In the genomic region with DNA sequence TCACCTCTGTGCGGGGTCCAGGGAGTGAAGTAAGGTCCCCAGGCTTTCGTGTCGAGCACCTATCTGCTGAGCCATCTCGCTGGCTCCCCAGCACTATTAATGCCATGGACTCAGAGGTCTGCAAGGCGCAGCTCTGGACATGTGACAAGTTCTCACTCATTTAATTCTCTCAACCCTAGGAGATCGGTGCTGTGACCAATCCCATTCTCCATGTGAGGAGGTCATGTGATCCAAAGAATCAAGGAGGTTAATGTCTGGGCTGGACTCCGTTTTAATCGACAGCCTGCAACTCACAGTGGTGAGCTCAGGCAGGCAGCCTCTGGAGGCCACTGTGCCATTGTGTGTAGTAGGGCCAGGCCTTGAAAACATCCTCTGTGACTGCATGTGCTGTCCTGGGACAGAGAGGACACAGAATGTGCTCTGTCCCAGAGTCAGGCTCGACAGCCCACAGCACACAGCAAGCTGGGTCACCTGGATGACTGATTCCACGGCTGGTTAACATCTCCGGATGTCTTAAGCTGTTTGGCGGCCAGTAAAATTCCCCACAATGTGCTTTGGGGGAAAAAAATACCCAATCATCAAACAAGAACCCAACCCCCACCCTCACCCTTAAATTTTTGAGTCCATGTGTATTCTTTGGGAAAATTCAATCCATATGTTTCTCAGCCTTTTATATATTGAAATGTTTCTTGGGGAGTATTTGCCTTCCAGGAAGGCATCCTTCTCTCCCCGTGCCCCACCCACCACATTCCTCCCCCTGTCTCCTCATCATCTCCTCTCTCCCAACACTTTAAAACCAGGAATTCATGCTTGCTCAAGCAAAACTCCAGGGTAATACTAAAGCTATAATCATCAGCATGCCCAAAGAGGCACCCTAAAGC, we compare ENCODE assay signal across 11 mouse cellular contexts. TPM values are rescaled to one million over a fixed set of nuclear protein-coding genes. Genes with fewer than 3 reads are reported as not detected.
DNase-seq lines count a peak whose midpoint lies in the region; ATAC-seq and TF ChIP-seq lines count a peak whose summit lies in the region.
"Had no signal": no experiment of that assay in that cellular context is flagged by ENCODE, and none has a peak within 500 bp of the region (broad histone marks: within the 10 kb centered on the region; RNA-seq: fewer than 3 reads in every experiment).

No protein-coding gene starts in this region.

- no peaks in the 10 kb centered on the region for H3K9me3 ChIP-seq in heart, embryonic 15.5 days (replicated peaks)
- peaks cover 8% of the 10 kb centered on the region; the same call in 1 of the 2 replicates for H3K9me3 ChIP-seq in heart, embryonic 12.5 days (replicated peaks)
- H3K9me3 ChIP-seq in midbrain, embryonic 11.5 days (ENCODE audit: control insufficient read depth, low read length) = no peaks in the 10 kb centered on the region; the same call in 1 of the 2 replicates
- H3K9me3 ChIP-seq in midbrain, postnatal 0 days (ENCODE audit: low read length) = no peaks in the 10 kb centered on the region
- H3K9me3 ChIP-seq in midbrain, embryonic 15.5 days = no peaks in the 10 kb centered on the region

- H3K27me3 ChIP-seq in heart, embryonic 15.5 days = no peaks in the 10 kb centered on the region
- 0 out of 2 replicates have a peak, but pooled peaks cover 3% of the 10 kb centered on the region for H3K27me3 ChIP-seq in heart, embryonic 12.5 days (replicated peaks)
- H3K27me3 ChIP-seq in midbrain, embryonic 11.5 days (ENCODE audit: control insufficient read depth, insufficient read depth, low read length) = peaks cover 7% of the 10 kb centered on the region
- no peaks in the 10 kb centered on the region for H3K27me3 ChIP-seq in midbrain, postnatal 0 days (ENCODE audit: insufficient read depth, low read length)
- no peaks in the 10 kb centered on the region for H3K27me3 ChIP-seq in midbrain, embryonic 15.5 days (replicated peaks)
- H3K27me3 ChIP-seq: intestine, embryonic 15.5 days had no signal

- H3K4me3 ChIP-seq in heart, embryonic 15.5 days = no peak overlapping the region
- no peak overlapping the region for H3K4me3 ChIP-seq in heart, embryonic 12.5 days
- H3K4me3 ChIP-seq in midbrain, embryonic 11.5 days (ENCODE audit: low read depth, low read length) = no peak overlapping the region
- no peak overlapping the region for H3K4me3 ChIP-seq in midbrain, postnatal 0 days (ENCODE audit: low read depth, low read length)
- H3K4me3 ChIP-seq in midbrain, embryonic 15.5 days = no peak overlapping the region
- H3K4me3 ChIP-seq: gastrocnemius, adult 2 months; intestine, embryonic 15.5 days had no signal

- H3K36me3 ChIP-seq in heart, embryonic 15.5 days = no peaks in the 10 kb centered on the region
- H3K36me3 ChIP-seq in heart, embryonic 12.5 days = no peaks in the 10 kb centered on the region
- H3K36me3 ChIP-seq in midbrain, embryonic 11.5 days (ENCODE audit: control insufficient read depth, insufficient read depth, low read length) = no peaks in the 10 kb centered on the region
- no peaks in the 10 kb centered on the region for H3K36me3 ChIP-seq in midbrain, postnatal 0 days (ENCODE audit: insufficient read depth, low read length)
- H3K36me3 ChIP-seq in midbrain, embryonic 15.5 days (replicated peaks) = no peaks in the 10 kb centered on the region
- H3K36me3 ChIP-seq: intestine, embryonic 15.5 days had no signal

- peak overlapping the region; percentile 83 for H3K27ac ChIP-seq in heart, embryonic 15.5 days
- no peak overlapping the region for H3K27ac ChIP-seq in heart, embryonic 12.5 days (ENCODE audit: poor library complexity, severe bottlenecking)
- H3K27ac ChIP-seq in midbrain, embryonic 11.5 days (ENCODE audit: low read depth, low read length) = no peak overlapping the region; the same call in 1 of the 2 replicates
- H3K27ac ChIP-seq in midbrain, postnatal 0 days (ENCODE audit: low read depth, low read length) = no peak overlapping the region
- H3K27ac ChIP-seq in midbrain, embryonic 15.5 days = no peak overlapping the region
- H3K27ac ChIP-seq: gastrocnemius, adult 2 months; intestine, embryonic 15.5 days had no signal

- no peak for TF ChIP-seq CTCF in midbrain, postnatal 0 days (IDR thresholded peaks at IDR 0.05)

- DNase-seq in midbrain, embryonic 11.5 days (ENCODE audit: low spot score, missing footprints) = no peak
- DNase-seq in midbrain, postnatal 0 days (ENCODE audit: low spot score) = no peak
- DNase-seq in forelimb bud, embryonic 11.5 days (ENCODE audit: low read depth, low spot score) = peak; percentile 80
- DNase-seq: cerebellum, postnatal 10 days; gastrocnemius, adult 2 months had no signal

- WGBS in heart, embryonic 15.5 days = 70% methylated on average over 13 of the region's 13 CpGs
- whole genome bisulfite sequencing in heart, embryonic 12.5 days = 72% methylated on average over 13 of the region's 13 CpGs
- 59% methylated on average over 13 of the region's 13 CpGs for WGBS in midbrain, embryonic 11.5 days
- WGBS in midbrain, postnatal 0 days = 54% methylated on average over 13 of the region's 13 CpGs
- 58% methylated on average over 13 of the region's 13 CpGs for WGBS in midbrain, embryonic 15.5 days

- peak overlapping the region; percentile 22; the same call in 1 of the 2 replicates for H3K4me2 ChIP-seq in heart, embryonic 15.5 days
- no peak overlapping the region for H3K4me2 ChIP-seq in heart, embryonic 12.5 days
- no peak overlapping the region for H3K4me2 ChIP-seq in midbrain, embryonic 11.5 days
- no peak overlapping the region for H3K4me2 ChIP-seq in midbrain, postnatal 0 days (ENCODE audit: low read depth, low read length, poor library complexity, severe bottlenecking)
- H3K4me2 ChIP-seq in midbrain, embryonic 15.5 days = no peak overlapping the region
- H3K4me2 ChIP-seq: intestine, embryonic 15.5 days had no signal

- no peak overlapping the region for H3K9ac ChIP-seq in heart, embryonic 15.5 days
- no peak overlapping the region for H3K9ac ChIP-seq in heart, embryonic 12.5 days
- H3K9ac ChIP-seq in midbrain, embryonic 11.5 days (ENCODE audit: low read length) = no peak overlapping the region; the same call in 1 of the 2 replicates
- no peak overlapping the region for H3K9ac ChIP-seq in midbrain, postnatal 0 days (replicated peaks; ENCODE audit: low read length, poor library complexity, severe bottlenecking)
- H3K9ac ChIP-seq in midbrain, embryonic 15.5 days = no peak overlapping the region
- H3K9ac ChIP-seq: intestine, embryonic 15.5 days had no signal

- H3K4me1 ChIP-seq in heart, embryonic 15.5 days (replicated peaks) = peaks cover 15% of the 10 kb centered on the region
- peaks cover 3% of the 10 kb centered on the region; the same call in 1 of the 2 replicates for H3K4me1 ChIP-seq in heart, embryonic 12.5 days (replicated peaks)
- peaks cover 11% of the 10 kb centered on the region for H3K4me1 ChIP-seq in midbrain, embryonic 11.5 days (ENCODE audit: control insufficient read depth, insufficient read depth, low read length)
- no peaks in the 10 kb centered on the region for H3K4me1 ChIP-seq in midbrain, postnatal 0 days (ENCODE audit: insufficient read depth, low read length)
- H3K4me1 ChIP-seq in midbrain, embryonic 15.5 days = no peaks in the 10 kb centered on the region

- ATAC-seq in heart, embryonic 15.5 days (replicated peaks; ENCODE audit: insufficient number of reproducible peaks, insufficient read depth, low FRiP score, low read depth) = no peak
- no peak for ATAC-seq in heart, embryonic 12.5 days (ENCODE audit: insufficient number of reproducible peaks, low FRiP score)
- ATAC-seq in midbrain, embryonic 11.5 days (ENCODE audit: low FRiP score) = peak; percentile 52; the same call in 1 of the 2 replicates
- ATAC-seq in midbrain, postnatal 0 days (ENCODE audit: low FRiP score) = no peak
- ATAC-seq in midbrain, embryonic 15.5 days (replicated peaks) = 0 out of 2 replicates have a peak, but pooled peaks have one; percentile 37
- no peak for ATAC-seq in activated CD4-positive, CD25-positive, alpha-beta regulatory T cell, adult 4 months
- no peak for ATAC-seq in megakaryocyte, adult 5-6 weeks (ENCODE audit: poor library complexity, severe bottlenecking)
- ATAC-seq: intestine, embryonic 15.5 days had no signal

RNA-seq across cellular contexts. Expression of gene Fam20b, which starts 41.9 kb away (rescaled TPM):
- 22.1 and 24.1 TPM in 2 replicates for polyA plus RNA-seq in heart, embryonic 15.5 days (2015; fragmentation: Nextera tagmentation; extraction: Ambion mirVana)
- 30.2 and 32.4 TPM in 2 replicates for polyA plus RNA-seq in heart, embryonic 12.5 days (2016; fragmentation: Nextera tagmentation; extraction: Ambion mirVana)
- 21.5 and 22.7 TPM in 2 replicates for polyA plus RNA-seq in midbrain, embryonic 11.5 days (2014; fragmentation: Nextera tagmentation; extraction: Ambion mirVana)
- 69.9 and 74.3 TPM in 2 replicates for total RNA-seq in midbrain, postnatal 0 days (2014; rRNA removed)
- polyA plus RNA-seq in midbrain, postnatal 0 days (2015; fragmentation: Nextera tagmentation; extraction: Ambion mirVana) = 30.0 and 32.3 TPM in 2 replicates
- polyA plus RNA-seq in midbrain, embryonic 15.5 days (2015; fragmentation: Nextera tagmentation; extraction: Ambion mirVana) = 34.2 and 34.7 TPM in 2 replicates
- 10 to 100 TPM; 11.2 to 12.4 TPM for polyA plus RNA-seq in activated CD4-positive, CD25-positive, alpha-beta regulatory T cell, adult 4 months (2017; shearing (Covaris generic))
- total RNA-seq in megakaryocyte, adult 5-6 weeks (2015) = 14.7 and 15.7 TPM in 2 replicates
- total RNA-seq in megakaryocyte, adult 5-6 weeks (2017) = 37.9 and 41.6 TPM in 2 replicates

Comparison
In these comparisons a context has a peak if more than half of its experiments do, and no peak if none do; other contexts are left out.
1. ATAC-seq: peak in midbrain, embryonic 11.5 days (single experiment) and midbrain, embryonic 15.5 days (single experiment); none in heart, embryonic 15.5 days (single experiment), heart, embryonic 12.5 days (single experiment), midbrain, postnatal 0 days (single experiment), activated CD4-positive, CD25-positive, alpha-beta regulatory T cell, adult 4 months (single experiment) and megakaryocyte, adult 5-6 weeks (single experiment).